Mouse (Mus musculus): ENCODE measurements around the gene Gm20388. TPM values are rescaled to one million over a fixed set of nuclear protein-coding genes. Genes with fewer than 3 reads are reported as not detected.

The Gm20388 gene
- total RNA-seq, 2 experiments from 2014 or later: 6.8 to 7.8 TPM

GRCm38 (mm10) chr8:120971691-120972469 lies 1061.2 kb downstream of the Gm20388 start:
- intact Hi-C loops (cut with DNase I): loop anchor here (2.0 kb wide), 2 partner anchors 113 to 121 kb away; partner anchors contain the start of gene Foxf1
- peak; percentile 59 to 60 for DNase-seq

GRCm38 (mm10) chr8:120973046-120973445 lies 1062.4 kb downstream of the Gm20388 start:
- intact Hi-C loops (cut with DNase I): loop anchor here (2.0 kb wide), 1 partner anchor 112 kb away; the partner anchor contains the start of gene Foxf1
- DNase-seq: no peak

- intact Hi-C loops (cut with DNase I): no loop called here
- no peak for DNase-seq
Measured at GRCm38 (mm10) chr8:120977131-120977530, 1066.5 kb downstream of the Gm20388 start.

- intact Hi-C loops (cut with DNase I): no loop called here
- no peak for DNase-seq
Measured at GRCm38 (mm10) chr8:120979210-120979609, 1068.6 kb downstream of the Gm20388 start.

GRCm38 (mm10) chr8:120980948-120981347 lies 1070.3 kb downstream of the Gm20388 start:
- intact Hi-C loops (cut with DNase I): no loop called here
- DNase-seq: no peak

- intact Hi-C loops (cut with DNase I): no loop called here
- no peak for DNase-seq
Measured at GRCm38 (mm10) chr8:120984888-120985287, 1074.2 kb downstream of the Gm20388 start.

GRCm38 (mm10) chr8:120986022-120986421 lies 1075.4 kb downstream of the Gm20388 start:
- intact Hi-C loops (cut with DNase I): no loop called here
- no peak for DNase-seq

- intact Hi-C loops (cut with DNase I): no loop called here
- no peak for DNase-seq
Measured at GRCm38 (mm10) chr8:120993738-120994137, 1083.1 kb downstream of the Gm20388 start.

GRCm38 (mm10) chr8:120995424-120995823 lies 1084.8 kb downstream of the Gm20388 start:
- intact Hi-C loops (cut with DNase I): no loop called here
- no peak for DNase-seq

- DNase-seq: no peak
- intact Hi-C loops (cut with DNase I): no loop called here
Measured at GRCm38 (mm10) chr8:120996905-120997581, 1086.4 kb downstream of the Gm20388 start.

GRCm38 (mm10) chr8:120997926-120998325 lies 1087.3 kb downstream of the Gm20388 start:
- DNase-seq: no peak
- intact Hi-C loops (cut with DNase I): no loop called here

GRCm38 (mm10) chr8:120998966-120999365 lies 1088.3 kb downstream of the Gm20388 start:
- DNase-seq: no peak
- intact Hi-C loops (cut with DNase I): no loop called here

- DNase-seq: no peak
- intact Hi-C loops (cut with DNase I): no loop called here
Measured at GRCm38 (mm10) chr8:121001951-121002350, 1091.3 kb downstream of the Gm20388 start.

- no peak for DNase-seq
- intact Hi-C loops (cut with DNase I): no loop called here
Measured at GRCm38 (mm10) chr8:121002871-121003539, 1092.4 kb downstream of the Gm20388 start.

GRCm38 (mm10) chr8:121003639-121004038 lies 1093.0 kb downstream of the Gm20388 start:
- intact Hi-C loops (cut with DNase I): no loop called here
- no peak for DNase-seq

GRCm38 (mm10) chr8:121013318-121013717 lies 1102.7 kb downstream of the Gm20388 start:
- no peak for DNase-seq
- intact Hi-C loops (cut with DNase I): no loop called here

GRCm38 (mm10) chr8:121016621-121017020 lies 1106.0 kb downstream of the Gm20388 start:
- DNase-seq: no peak
- intact Hi-C loops (cut with DNase I): no loop called here

GRCm38 (mm10) chr8:121018236-121018635 lies 1107.6 kb downstream of the Gm20388 start:
- intact Hi-C loops (cut with DNase I): no loop called here
- DNase-seq: no peak

GRCm38 (mm10) chr8:121021488-121021887 lies 1110.8 kb downstream of the Gm20388 start:
- no peak for DNase-seq
- intact Hi-C loops (cut with DNase I): no loop called here

GRCm38 (mm10) chr8:121023003-121023402 lies 1112.4 kb downstream of the Gm20388 start:
- intact Hi-C loops (cut with DNase I): no loop called here

GRCm38 (mm10) chr8:121023736-121024135 lies 1113.1 kb downstream of the Gm20388 start:
- no peak for DNase-seq
- intact Hi-C loops (cut with DNase I): no loop called here

More at GRCm38 (mm10) chr8:121023003-121023402, 1112.4 kb downstream of the Gm20388 start:
- no peak for DNase-seq
